13 mouse cellular contexts compared by ENCODE assay signal in genomic region chr4:138971371-138971770, GRCm38 (mm10). TPM values are rescaled to one million over a fixed set of nuclear protein-coding genes. Genes with fewer than 3 reads are reported as not detected.
"Had no signal": no experiment of that assay in that cellular context is flagged by ENCODE, and none has a peak within 500 bp of the region (broad histone marks: within the 10 kb centered on the region; RNA-seq: fewer than 3 reads in every experiment).

No protein-coding gene starts in this region.

- H3K36me3 ChIP-seq: limb, embryonic 12.5 days; liver, embryonic 13.5 days; midbrain, embryonic 10.5 days; neural tube, embryonic 15.5 days had no signal

- H3K27ac ChIP-seq: limb, embryonic 12.5 days; liver, embryonic 13.5 days; neural tube, embryonic 15.5 days had no signal

- DNase-seq: right cerebral cortex, postnatal 25 days had no signal

- H3K4me3 ChIP-seq: neural tube, embryonic 15.5 days had no signal

- H3K9ac ChIP-seq: liver, embryonic 13.5 days; lung, embryonic 14.5 days; neural tube, embryonic 15.5 days had no signal

- H3K9me3 ChIP-seq: limb, embryonic 12.5 days; liver, embryonic 13.5 days; midbrain, embryonic 10.5 days; neural tube, embryonic 15.5 days had no signal

- H3K27me3 ChIP-seq: liver, embryonic 13.5 days had no signal

RNA-seq across cellular contexts. Expression of gene Rnf186, which starts 4.5 kb away (rescaled TPM):
- total RNA-seq: layer of hippocampus, postnatal 25 days; left cerebral cortex, adult 2 months; left cerebral cortex, postnatal 25 days; megakaryocyte, adult 5-6 weeks had no signal
- polyA plus RNA-seq: limb, embryonic 12.5 days; midbrain, embryonic 10.5 days; midbrain, embryonic 14.5 days; myocyte; neural tube, embryonic 11.5 days; neural tube, embryonic 15.5 days had no signal
